Mouse (Mus musculus) embryonic facial prominence, embryonic 12.5 days (tissue): ENCODE measurements around the gene Gzmm. TPM values are rescaled to one million over a fixed set of nuclear protein-coding genes. Genes with fewer than 3 reads are reported as not detected.

Experiments used
- ATAC-seq: fragments of 200-750 bp; cut with Nextera tagmentation; 2 replicates; pipeline ENCODE4 v1.8.0; 2017; ENCODE audit not compliant: insufficient number of reproducible peaks, insufficient read depth, low FRiP score, low TSS enrichment
- H3K27ac ChIP-seq: fragments of 300-500 bp; sonication (generic); 2 replicates; pipeline ENCODE4 v1.5.1; 2016; ENCODE audit warnings: mild to moderate bottlenecking
- H3K27me3 ChIP-seq: fragments of 300-500 bp; sonication (generic); 2 replicates; pipeline ENCODE4 v1.6.1; 2016; ENCODE audit warnings: mild to moderate bottlenecking, moderate library complexity
- H3K36me3 ChIP-seq: fragments of 300-500 bp; sonication (generic); 2 replicates; pipeline ENCODE4 v1.6.1; 2016; ENCODE audit warnings: mild to moderate bottlenecking
- H3K4me1 ChIP-seq: fragments of 300-500 bp; sonication (generic); 2 replicates; pipeline ENCODE4 v1.6.1; 2016
- H3K4me2 ChIP-seq: fragments of 300-500 bp; sonication (generic); replicated peaks from 2 replicates; pipeline ENCODE4 v1.6.1; 2016; ENCODE audit warnings: mild to moderate bottlenecking, moderate library complexity
- H3K4me3 ChIP-seq: fragments of 300-500 bp; sonication (generic); 2 replicates; pipeline ENCODE4 v1.5.1; 2016; ENCODE audit warnings: mild to moderate bottlenecking
- H3K9ac ChIP-seq: fragments of 300-500 bp; sonication (generic); 2 replicates; pipeline ENCODE4 v1.6.1; 2016; ENCODE audit warnings: mild to moderate bottlenecking, moderate library complexity
- H3K9me3 ChIP-seq: fragments of 300-500 bp; sonication (generic); 2 replicates; pipeline ENCODE4 v1.6.1; 2016; ENCODE audit warnings: mild to moderate bottlenecking, moderate library complexity
- WGBS: fragments of 180-500 bp; shearing (Covaris S2); methylation state at CpG from one replicate; pipeline ENCODE4 v1.1.7; 2016; 5-methylcytosine and 5-hydroxymethylcytosine counted together
- polyA plus RNA-seq: library from polyadenylated mRNA; unstranded; fragments of >200 nt; fragmentation: Nextera tagmentation; extraction: Ambion mirVana; gene quantifications from 2 replicates; pipeline ENCODE4 v1.2.1, GENCODE M21; 2016

Gene Gzmm
- polyA plus RNA-seq, 1 experiment from 2014 or later: 0.55 TPM

DNA sequence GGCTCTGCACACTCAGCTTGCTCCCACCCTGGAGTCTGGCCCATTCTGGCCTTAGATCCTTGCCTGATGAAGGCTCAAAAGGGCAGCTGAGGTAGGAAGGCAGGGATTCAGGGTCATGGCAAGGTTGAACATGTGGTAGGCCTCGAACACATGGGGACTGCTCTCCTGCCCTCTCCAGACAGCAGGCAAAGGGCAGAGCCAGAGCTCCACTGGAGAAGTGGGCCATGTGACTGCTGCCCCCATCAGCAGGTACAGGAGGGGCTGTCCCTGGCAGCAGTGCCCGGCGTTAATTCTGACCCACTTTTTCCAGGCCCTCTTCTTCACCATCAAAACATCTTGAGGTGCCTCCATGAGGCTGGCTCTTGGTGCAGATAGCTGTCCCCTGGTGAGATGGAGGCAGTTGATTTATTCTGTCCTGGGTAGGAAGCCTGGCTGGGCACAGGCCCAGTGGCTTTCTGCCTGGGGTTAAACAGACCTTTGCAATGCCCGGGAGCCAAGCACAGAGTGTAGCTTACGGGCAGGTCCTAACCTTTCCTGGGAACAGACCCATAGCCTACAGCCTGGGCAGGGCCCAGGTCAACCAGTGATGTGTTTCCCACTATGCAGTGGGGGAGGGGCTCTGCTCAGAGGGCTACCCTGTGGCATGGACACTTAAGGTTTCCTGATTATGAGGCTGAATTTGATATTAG is 17.7 kb downstream of the Gzmm start:
- peaks cover 44% of the 10 kb centered on the region for H3K36me3 ChIP-seq
- 84% methylated on average over 5 of the region's 5 CpGs for WGBS
- H3K4me1 ChIP-seq: peaks cover 27% of the 10 kb centered on the region
- peak overlapping the region; percentile 87 for H3K4me2 ChIP-seq
- H3K9me3 ChIP-seq: no peaks in the 10 kb centered on the region
- H3K27me3 ChIP-seq: no peaks in the 10 kb centered on the region
- H3K4me3 ChIP-seq: 0 out of 2 replicates have a peak overlapping the region, but pooled peaks have one; percentile 81
- no peak for ATAC-seq
- no peak overlapping the region for H3K27ac ChIP-seq
- H3K9ac ChIP-seq: peak overlapping the region; percentile 93

DNA sequence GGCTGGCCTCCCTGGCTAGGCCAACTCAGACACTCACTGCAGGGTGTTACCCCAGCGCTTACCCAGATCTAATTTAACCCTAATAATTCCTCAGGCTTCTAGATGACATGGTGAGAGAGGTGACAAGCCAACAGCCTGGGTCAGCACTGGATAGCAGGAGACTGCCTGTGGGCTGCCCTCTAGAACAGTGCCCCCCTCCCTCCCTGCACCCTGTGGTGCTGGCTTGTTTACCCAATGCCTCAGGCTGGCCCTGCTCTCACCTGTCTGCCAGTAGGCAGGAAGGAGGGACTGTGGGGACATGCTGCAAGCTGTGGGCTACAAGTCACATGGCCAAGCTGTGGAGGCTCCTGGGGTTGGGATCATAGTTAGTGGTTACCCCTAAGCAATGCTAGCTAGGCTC is 18.3 kb downstream of the Gzmm start:
- no peak for ATAC-seq
- Histone ChIP-seq H3K27me3 (no peaks in the 10 kb centered on the region), H3K4me3 (no peak overlapping the region), H3K9me3 (no peaks in the 10 kb centered on the region), H3K4me1 (peaks cover 26% of the 10 kb centered on the region), H3K27ac (no peak overlapping the region), H3K4me2 (no peak overlapping the region), H3K9ac (no peak overlapping the region), H3K36me3 (peaks cover 50% of the 10 kb centered on the region)
- WGBS: 71% methylated on average over 1 of the region's 1 CpGs

DNA sequence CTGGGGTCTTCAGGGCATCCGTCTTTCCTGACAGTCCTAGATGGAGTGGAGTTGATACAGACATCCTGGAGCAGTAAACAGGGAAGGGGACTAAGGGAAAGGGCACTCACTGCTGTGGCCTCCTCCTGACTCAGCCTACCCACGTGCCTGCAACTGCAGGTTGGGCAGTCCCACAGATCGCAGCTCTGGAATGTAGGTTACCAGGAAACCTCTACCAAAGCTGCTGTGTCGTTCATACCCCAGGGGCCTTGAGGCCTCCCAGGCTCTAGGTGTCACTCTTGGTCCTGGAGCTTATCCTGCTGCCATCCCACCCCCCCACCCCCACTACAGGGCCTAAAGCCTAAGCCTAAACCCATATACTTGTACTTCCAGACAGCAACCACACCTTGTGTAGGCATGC is 18.9 kb downstream of the Gzmm start:
- 69% methylated on average over 4 of the region's 4 CpGs for WGBS
- Histone ChIP-seq H3K9me3 (no peaks in the 10 kb centered on the region), H3K27me3 (no peaks in the 10 kb centered on the region), H3K27ac (no peak overlapping the region), H3K9ac (no peak overlapping the region), H3K4me3 (no peak overlapping the region), H3K4me1 (peaks cover 26% of the 10 kb centered on the region), H3K4me2 (no peak overlapping the region), H3K36me3 (peaks cover 51% of the 10 kb centered on the region)
- no peak for ATAC-seq

DNA sequence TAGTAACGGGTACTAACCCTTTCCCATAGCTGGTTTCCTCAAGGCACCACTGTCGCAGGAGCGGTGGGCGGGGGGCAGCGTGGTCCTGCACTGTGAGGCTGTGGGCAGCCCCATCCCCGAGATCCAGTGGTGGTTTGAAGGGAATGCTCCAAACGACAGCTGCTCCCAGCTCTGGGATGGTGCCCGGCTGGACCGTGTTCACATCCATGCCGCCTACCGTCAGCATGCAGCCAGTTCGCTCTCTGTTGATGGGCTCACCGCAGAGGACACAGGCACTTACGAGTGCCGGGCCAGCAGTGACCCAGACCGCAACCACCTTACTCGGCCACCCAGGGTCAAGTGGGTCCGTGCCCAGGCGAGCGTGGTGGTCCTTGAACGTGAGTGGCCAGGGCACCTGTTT is 19.8 kb downstream of the Gzmm start:
- 89% methylated on average over 21 of the region's 21 CpGs for WGBS
- no peak overlapping the region for H3K27ac ChIP-seq
- peaks cover 51% of the 10 kb centered on the region for H3K36me3 ChIP-seq
- H3K9ac ChIP-seq: no peak overlapping the region
- no peak overlapping the region for H3K4me2 ChIP-seq
- H3K9me3 ChIP-seq: no peaks in the 10 kb centered on the region
- H3K4me3 ChIP-seq: no peak overlapping the region
- H3K27me3 ChIP-seq: 0 out of 2 replicates have a peak, but pooled peaks cover 2% of the 10 kb centered on the region
- ATAC-seq: no peak
- H3K4me1 ChIP-seq: peaks cover 26% of the 10 kb centered on the region

DNA sequence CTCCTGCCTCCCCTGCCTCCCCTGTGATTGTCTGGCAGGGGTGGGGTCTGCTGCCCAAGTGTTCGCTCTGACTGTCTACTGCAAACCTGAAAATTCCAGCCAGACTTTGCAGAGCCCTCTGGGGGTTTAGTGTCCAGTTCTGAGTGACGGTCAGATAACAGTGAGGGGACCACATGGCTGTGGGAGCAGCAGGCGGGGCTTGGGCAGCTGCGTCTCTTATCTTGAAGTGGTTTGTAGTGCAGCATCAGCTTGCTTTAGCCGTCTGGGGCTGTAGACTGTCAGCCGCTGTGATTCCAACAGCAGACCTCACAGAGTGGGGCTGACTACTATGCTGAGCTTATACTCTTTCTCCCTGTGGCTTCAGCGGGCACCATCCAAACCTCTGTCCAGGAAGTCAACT is 20.5 kb downstream of the Gzmm start:
- no peak for ATAC-seq
- H3K9me3 ChIP-seq: no peaks in the 10 kb centered on the region
- no peak overlapping the region for H3K4me2 ChIP-seq
- no peak overlapping the region for H3K27ac ChIP-seq
- no peak overlapping the region for H3K9ac ChIP-seq
- H3K27me3 ChIP-seq: 0 out of 2 replicates have a peak, but pooled peaks cover 8% of the 10 kb centered on the region
- no peak overlapping the region for H3K4me3 ChIP-seq
- H3K36me3 ChIP-seq: peaks cover 51% of the 10 kb centered on the region
- peaks cover 26% of the 10 kb centered on the region for H3K4me1 ChIP-seq
- WGBS: 85% methylated on average over 7 of the region's 7 CpGs

DNA sequence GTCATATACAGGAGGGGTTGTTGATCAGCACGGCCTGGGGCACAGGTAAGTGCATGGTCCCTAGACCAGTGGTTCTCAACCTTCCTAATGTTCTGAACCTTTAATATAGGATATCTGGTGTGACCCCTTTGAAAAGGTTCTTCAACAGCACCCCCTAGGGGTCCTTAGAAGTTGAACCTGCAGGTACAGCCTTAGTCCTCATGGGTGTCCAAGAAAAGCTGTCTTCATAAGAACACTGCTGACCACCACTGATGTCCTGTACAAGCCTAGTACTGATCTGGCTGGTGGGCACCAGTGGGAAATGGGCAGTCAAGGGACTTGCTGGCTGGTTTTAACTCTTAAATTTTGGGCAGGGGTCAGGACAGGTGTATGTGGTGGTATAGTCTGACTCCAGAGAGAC is 23.2 kb downstream of the Gzmm start:
- H3K4me1 ChIP-seq: peaks cover 11% of the 10 kb centered on the region
- H3K27ac ChIP-seq: no peak overlapping the region
- no peaks in the 10 kb centered on the region for H3K9me3 ChIP-seq
- no peak overlapping the region for H3K4me2 ChIP-seq
- ATAC-seq: no peak
- H3K27me3 ChIP-seq: peaks cover 35% of the 10 kb centered on the region
- peaks cover 51% of the 10 kb centered on the region for H3K36me3 ChIP-seq
- H3K9ac ChIP-seq: no peak overlapping the region
- H3K4me3 ChIP-seq: no peak overlapping the region
- WGBS: 89% methylated on average over 1 of the region's 1 CpGs

DNA sequence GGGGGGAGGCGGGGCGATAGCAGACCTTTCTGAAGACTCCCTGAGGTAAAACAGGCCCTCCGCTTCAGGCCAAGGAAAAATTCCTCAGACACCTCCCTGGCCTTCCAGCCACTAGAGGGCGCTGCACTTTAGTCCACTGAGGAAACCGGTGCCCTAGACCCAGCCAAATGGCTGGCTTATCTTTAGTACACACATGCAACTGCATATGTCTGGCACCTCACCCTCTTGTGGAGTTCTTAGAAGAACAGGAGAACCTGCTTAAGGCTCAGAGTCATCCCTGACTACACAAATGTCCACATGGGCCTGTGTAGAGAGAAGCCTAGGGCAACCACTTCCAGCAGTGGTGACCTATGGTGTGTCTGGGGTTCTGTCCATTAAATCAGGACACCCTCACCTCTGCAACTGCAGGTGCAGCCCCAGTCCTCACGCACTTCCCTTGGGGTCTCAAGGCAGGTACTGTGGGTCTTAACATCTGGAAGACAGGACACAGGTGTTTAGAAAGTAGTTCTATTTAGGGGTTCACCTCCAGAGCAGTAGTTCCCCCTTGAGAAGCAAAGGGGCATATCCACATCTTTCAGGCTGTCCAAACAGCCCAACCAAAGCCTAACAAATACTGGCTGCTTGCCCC is 23.8 kb downstream of the Gzmm start:
- Histone ChIP-seq H3K9ac (no peak overlapping the region), H3K27ac (no peak overlapping the region), H3K27me3 (peaks cover 41% of the 10 kb centered on the region), H3K36me3 (peaks cover 45% of the 10 kb centered on the region), H3K9me3 (no peaks in the 10 kb centered on the region), H3K4me2 (no peak overlapping the region), H3K4me3 (no peak overlapping the region), H3K4me1 (peaks cover 14% of the 10 kb centered on the region)
- 14% methylated on average over 4 of the region's 6 CpGs for WGBS
- no peak for ATAC-seq

DNA sequence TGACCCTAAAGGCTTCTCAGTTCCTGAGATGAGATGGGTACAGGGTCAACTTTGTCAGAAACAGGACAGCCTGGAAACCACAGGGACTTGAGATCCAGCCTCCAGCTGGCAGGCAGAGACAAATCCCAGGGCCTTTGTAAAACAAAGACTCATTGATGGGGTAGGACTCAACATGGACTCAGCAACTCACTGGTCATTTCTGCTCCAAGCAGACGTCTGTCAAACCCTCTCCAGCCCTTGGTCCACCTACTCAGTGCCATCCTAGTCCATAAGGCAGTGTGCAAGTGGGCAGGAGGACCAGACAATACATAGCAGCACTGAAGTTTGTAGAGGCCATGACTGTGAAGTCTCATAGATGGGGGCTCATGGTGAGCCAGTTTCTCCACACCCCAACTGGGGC is 24.3 kb downstream of the Gzmm start:
- H3K4me2 ChIP-seq: no peak overlapping the region
- no peak overlapping the region for H3K27ac ChIP-seq
- peaks cover 18% of the 10 kb centered on the region for H3K4me1 ChIP-seq
- H3K9ac ChIP-seq: no peak overlapping the region
- 20% methylated on average over 1 of the region's 1 CpGs for WGBS
- no peak for ATAC-seq
- H3K4me3 ChIP-seq: no peak overlapping the region
- H3K36me3 ChIP-seq: peaks cover 41% of the 10 kb centered on the region
- H3K9me3 ChIP-seq: no peaks in the 10 kb centered on the region
- H3K27me3 ChIP-seq: peaks cover 47% of the 10 kb centered on the region

DNA sequence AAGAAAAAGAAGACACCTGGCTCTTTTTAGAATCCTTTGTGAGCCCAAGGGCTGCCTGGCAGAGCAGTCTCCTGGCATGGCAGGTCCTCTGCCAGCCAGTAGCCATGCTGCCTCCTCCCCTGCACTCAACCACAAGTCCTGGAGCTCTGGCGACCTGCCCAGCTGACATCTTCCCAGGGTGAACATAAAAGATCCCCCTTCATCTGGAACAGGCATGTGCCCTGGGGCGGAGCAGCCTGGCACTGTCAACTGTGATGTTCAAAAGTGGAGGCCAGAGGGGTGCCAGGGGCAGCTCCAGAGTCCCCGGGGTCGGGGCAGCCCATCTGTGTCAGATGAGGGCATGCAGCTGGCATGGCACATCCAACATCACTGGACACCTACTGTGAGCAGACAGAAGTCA is 26.2 kb downstream of the Gzmm start:
- Histone ChIP-seq H3K4me2 (no peak overlapping the region), H3K9me3 (no peaks in the 10 kb centered on the region), H3K27me3 (peaks cover 57% of the 10 kb centered on the region), H3K36me3 (peaks cover 22% of the 10 kb centered on the region), H3K4me1 (peaks cover 14% of the 10 kb centered on the region), H3K27ac (no peak overlapping the region), H3K4me3 (no peak overlapping the region), H3K9ac (no peak overlapping the region)
- ATAC-seq: no peak
- 63% methylated on average over 4 of the region's 4 CpGs for WGBS

DNA sequence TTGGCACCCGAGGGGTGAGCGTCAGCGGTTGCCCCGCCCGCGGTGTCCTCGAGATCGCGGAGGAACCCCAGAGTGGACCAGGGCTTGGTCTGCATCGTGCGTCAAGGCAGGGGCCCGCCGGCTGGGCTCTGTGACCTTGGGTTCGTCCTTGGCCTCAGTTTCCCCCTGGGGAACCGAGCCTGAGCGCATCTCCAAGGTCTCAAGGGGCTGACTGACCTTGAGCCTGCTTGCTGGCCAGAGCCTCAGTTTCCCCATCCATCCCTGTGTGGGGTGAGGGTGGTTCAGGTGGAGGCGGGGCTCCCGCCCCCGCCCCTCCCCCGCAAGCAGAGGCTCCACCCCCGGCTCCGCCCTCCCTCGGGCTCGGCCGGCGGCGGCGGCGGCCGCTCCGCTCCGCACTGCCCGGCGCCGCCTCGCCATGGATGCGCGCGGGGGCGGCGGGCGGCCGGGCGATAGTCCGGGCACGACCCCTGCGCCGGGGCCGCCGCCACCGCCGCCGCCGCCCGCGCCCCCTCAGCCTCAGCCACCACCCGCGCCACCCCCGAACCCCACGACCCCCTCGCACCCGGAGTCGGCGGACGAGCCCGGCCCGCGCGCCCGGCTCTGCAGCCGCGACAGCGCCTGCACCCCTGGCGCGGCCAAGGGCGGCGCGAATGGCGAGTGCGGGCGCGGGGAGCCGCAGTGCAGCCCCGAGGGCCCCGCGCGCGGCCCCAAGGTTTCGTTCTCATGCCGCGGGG is 27.6 kb downstream of the Gzmm start, which contains the start of gene Hcn2:
Gene Hcn2 (plus strand): TSS at position 381 of the 734 bp plus-strand sequence.
- no peak for ATAC-seq
- 2% methylated on average over 81 of the region's 91 CpGs for WGBS
- H3K4me1 ChIP-seq: peaks cover 14% of the 10 kb centered on the region

DNA sequence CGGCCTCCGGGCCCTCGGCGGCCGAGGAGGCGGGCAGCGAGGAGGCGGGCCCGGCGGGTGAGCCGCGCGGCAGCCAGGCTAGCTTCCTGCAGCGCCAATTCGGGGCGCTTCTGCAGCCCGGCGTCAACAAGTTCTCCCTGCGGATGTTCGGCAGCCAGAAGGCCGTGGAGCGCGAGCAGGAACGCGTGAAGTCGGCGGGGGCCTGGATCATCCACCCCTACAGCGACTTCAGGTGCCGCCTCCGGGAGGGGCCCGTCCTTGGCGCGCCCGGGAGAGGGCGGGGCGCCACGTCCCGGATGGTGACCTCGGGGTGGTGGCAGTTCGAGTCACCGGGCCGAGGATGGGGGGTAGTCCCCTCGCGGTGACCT is 28.2 kb downstream of the Gzmm start:
- H3K4me3 ChIP-seq: peak overlapping the region; percentile 56
- WGBS: under 1% methylated on average over 44 of the region's 44 CpGs
- peaks cover 3% of the 10 kb centered on the region; the same call in 1 of the 2 replicates for H3K36me3 ChIP-seq
- H3K27ac ChIP-seq: no peak overlapping the region
- peaks cover 57% of the 10 kb centered on the region for H3K27me3 ChIP-seq
- H3K9me3 ChIP-seq: no peaks in the 10 kb centered on the region
- H3K9ac ChIP-seq: peak overlapping the region; percentile 57
- H3K4me1 ChIP-seq: peaks cover 14% of the 10 kb centered on the region
- ATAC-seq: no peak
- peak overlapping the region; percentile 98 for H3K4me2 ChIP-seq

More for the DNA sequence above, 27.6 kb downstream of the Gzmm start, which contains the start of gene Hcn2:
- Histone ChIP-seq H3K36me3 (peaks cover 8% of the 10 kb centered on the region), H3K4me3 (peak within 1 kb of the TSS; percentile 56), H3K9me3 (no peaks in the 10 kb centered on the region), H3K9ac (peak within 1 kb of the TSS; percentile 57), H3K4me2 (peak within 1 kb of the TSS; percentile 98), H3K27me3 (peaks cover 57% of the 10 kb centered on the region), H3K27ac (no peak within 1 kb of the TSS)
